Mouse (Mus musculus): ENCODE measurements at regions not wholly inside any gene's neighbourhood (a gene's known extent, or its start where the extent isn't known, plus 50 kb on each side); places are given as distances from the start of the nearest gene placed in this dataset.

- TF ChIP-seq CTCF (IDR thresholded peaks at IDR 0.05; ENCODE audit: borderline replicate concordance, control insufficient read depth, extremely low read depth, insufficient read depth, low read length, poor library complexity), result no peak
- TF ChIP-seq POLR2A (IDR thresholded peaks at IDR 0.05; ENCODE audit: control insufficient read depth, extremely low read depth, insufficient read depth, low read length, poor library complexity), result no peak
Measured at GRCm38 (mm10) chr6:31040783-31041182, 81.9 kb upstream of the Klf14 start.

Measured in thymus, adult 2 months (tissue).